Mouse (Mus musculus): Measurements from ENCODE around the gene Prkar2a.

DNA sequence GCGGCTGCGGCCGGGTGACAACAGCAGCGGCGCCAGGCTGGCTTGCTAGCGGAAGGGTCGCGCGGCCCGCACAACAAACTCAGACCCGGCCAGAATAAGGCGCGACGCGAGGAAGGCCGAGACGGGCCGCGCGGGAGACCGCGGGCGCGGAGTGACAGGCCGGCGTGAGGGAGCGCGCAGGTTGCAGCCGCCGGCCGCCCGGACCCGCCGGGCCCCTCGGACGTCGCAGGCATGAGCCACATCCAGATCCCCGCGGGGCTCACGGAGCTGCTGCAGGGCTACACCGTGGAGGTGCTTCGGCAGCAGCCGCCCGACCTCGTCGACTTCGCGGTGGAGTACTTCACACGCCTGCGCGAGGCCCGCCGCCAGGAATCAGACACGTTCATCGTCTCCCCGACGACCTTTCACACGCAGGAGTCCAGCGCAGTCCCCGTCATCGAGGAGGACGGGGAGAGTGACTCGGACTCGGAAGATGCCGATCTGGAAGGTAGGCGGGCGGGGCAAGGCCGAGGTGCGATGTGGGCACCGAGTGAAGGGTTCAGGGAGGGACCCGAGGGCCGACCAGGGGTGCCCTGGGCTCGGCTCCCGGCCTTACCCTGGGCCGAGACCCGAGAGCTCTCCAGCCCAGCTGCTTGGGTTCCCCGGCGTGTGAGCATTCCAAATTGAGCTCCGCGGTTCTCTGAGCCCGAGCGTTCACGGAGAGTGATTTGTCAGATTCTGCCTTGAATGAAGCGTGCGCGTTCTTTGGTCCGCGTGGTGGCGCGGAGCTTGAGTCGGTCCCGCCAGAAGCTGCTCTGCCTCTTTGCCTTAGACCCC is 3.3 kb downstream of the Prkar2a start:
- TF ChIP-seq POLR2A (IDR thresholded peaks at IDR 0.05; ENCODE audit: insufficient read length, low read depth) = no peak
- TF ChIP-seq MYOD1 (IDR thresholded peaks at IDR 0.05; ENCODE audit: control insufficient read depth in 1 of 3, insufficient read length in 2 of 3, low read depth in 2 of 3) = no peak
- TF ChIP-seq USF1 (IDR thresholded peaks at IDR 0.05; ENCODE audit: low read depth) = no peak
- no peak for TF ChIP-seq MAX (IDR thresholded peaks at IDR 0.05; ENCODE audit: low read depth)
- TF ChIP-seq E2F4 (IDR thresholded peaks at IDR 0.05; ENCODE audit: insufficient read depth) = peak; percentile 43
- TF ChIP-seq TCF12 (IDR thresholded peaks at IDR 0.05; ENCODE audit: insufficient read depth, poor library complexity, severe bottlenecking) = no peak
- no peak for TF ChIP-seq REST (IDR thresholded peaks at IDR 0.05; ENCODE audit: insufficient read depth, insufficient read length)
- no peak for TF ChIP-seq MYOG (IDR thresholded peaks at IDR 0.05; ENCODE audit: control insufficient read depth in 1 of 3, insufficient read depth in 1 of 3, insufficient read length in 2 of 3, low read depth in 2 of 3)
